Mouse (Mus musculus) hindbrain, postnatal 0 days (tissue): ENCODE measurements around the gene Apob. TPM values are rescaled to one million over a fixed set of nuclear protein-coding genes. Genes with fewer than 3 reads are reported as not detected.

Experiments
- ATAC-seq: fragments of 200-750 bp; cut with Nextera tagmentation; 2 replicates; pipeline ENCODE4 v1.8.0; 2017; ENCODE audit warnings: mild to moderate bottlenecking, moderate TSS enrichment, moderate library complexity
- DNase-seq: peaks from one replicate; pipeline ENCODE4 v3.0.0-alpha.2; 2015; ENCODE audit warnings: low spot score
- H3K27ac ChIP-seq: fragments of 300-500 bp; sonication (generic); 2 replicates; pipeline ENCODE4 v1.5.1; 2014; ENCODE audit warnings: mild to moderate bottlenecking
- H3K27me3 ChIP-seq: fragments of 300-500 bp; sonication (generic); 2 replicates; pipeline ENCODE4 v1.6.1; 2014; ENCODE audit warnings: low read length, mixed read lengths; ENCODE audit not compliant: insufficient read depth
- H3K36me3 ChIP-seq: fragments of 300-500 bp; sonication (generic); 2 replicates; pipeline ENCODE4 v1.6.1; 2014; ENCODE audit warnings: low read length, mixed read lengths; ENCODE audit not compliant: insufficient read depth
- H3K4me1 ChIP-seq: fragments of 300-500 bp; sonication (generic); 2 replicates; pipeline ENCODE4 v1.6.1; 2014; ENCODE audit warnings: antibody characterized with exemption, low read length, mixed read lengths; ENCODE audit not compliant: insufficient read depth
- H3K4me2 ChIP-seq: fragments of 300-500 bp; sonication (generic); 2 replicates; pipeline ENCODE4 v1.6.1; 2014; ENCODE audit warnings: low read depth, mild to moderate bottlenecking, low read length, moderate library complexity, mixed read lengths
- H3K4me3 ChIP-seq: fragments of 300-500 bp; sonication (generic); 2 replicates; pipeline ENCODE4 v1.5.1; 2014; ENCODE audit warnings: low read length
- H3K9ac ChIP-seq: fragments of 300-500 bp; sonication (generic); replicated peaks from 2 replicates; pipeline ENCODE4 v1.6.1; 2014; ENCODE audit warnings: mild to moderate bottlenecking, low read length, moderate library complexity, mixed read lengths
- H3K9me3 ChIP-seq: fragments of 300-500 bp; sonication (generic); 2 replicates; pipeline ENCODE4 v1.6.1; 2016; ENCODE audit warnings: low read length, mixed read lengths
- CTCF ChIP-seq: IDR thresholded peaks from 2 replicates; pipeline ENCODE4 v1.5.1; 2016; ENCODE audit warnings: antibody characterized with exemption, control low read depth, low read depth
- WGBS: fragments of 180-500 bp; shearing (Covaris S2); extraction: QIAGEN DNeasy Blood & Tissue Kit; methylation state at CpG from one replicate; pipeline ENCODE4 v1.1.7; 2014; 5-methylcytosine and 5-hydroxymethylcytosine counted together
- polyA plus RNA-seq: library from polyadenylated mRNA; unstranded; fragments of >200 nt; fragmentation: Nextera tagmentation; extraction: Ambion mirVana; gene quantifications from 2 replicates; pipeline ENCODE4 v1.2.1, GENCODE M21; 2015
- total RNA-seq: library from RNA; depleted of rRNA; stranded (reverse); fragments of >200 nt; gene quantifications from 2 replicates; pipeline ENCODE4 v1.2.3, GENCODE M21; 2014

Apob gene
- total and polyA plus RNA-seq, 2 experiments from 2014 or later: 0.16 TPM; not detected in 1

- ATAC-seq (0 out of 2 replicates have a peak, but pooled peaks have one; percentile 24), DNase-seq (no peak)
- Histone ChIP-seq H3K9ac (no peak overlapping the region), H3K9me3 (no peaks in the 10 kb centered on the region), H3K4me2 (no peak overlapping the region), H3K27ac (no peak overlapping the region), H3K36me3 (no peaks in the 10 kb centered on the region), H3K4me3 (no peak overlapping the region), H3K4me1 (0 out of 2 replicates have a peak, but pooled peaks cover 3% of the 10 kb centered on the region), H3K27me3 (no peaks in the 10 kb centered on the region)
- 18% methylated on average over 4 of the region's 4 CpGs for WGBS
- TF ChIP-seq CTCF: no peak
Observed at GRCm38 (mm10) chr12:8032359-8032755, 54.9 kb downstream of the Apob start.

GRCm38 (mm10) chr12:8038081-8038730 is 60.8 kb downstream of the Apob start:
- Histone ChIP-seq H3K4me2 (no peak overlapping the region), H3K9ac (no peak overlapping the region), H3K4me3 (no peak overlapping the region), H3K9me3 (no peaks in the 10 kb centered on the region), H3K27me3 (no peaks in the 10 kb centered on the region), H3K27ac (no peak overlapping the region), H3K4me1 (no peaks in the 10 kb centered on the region), H3K36me3 (no peaks in the 10 kb centered on the region)
- TF ChIP-seq CTCF: no peak
- no peak for ATAC-seq
- WGBS: 82% methylated on average over 3 of the region's 3 CpGs
- DNase-seq: no peak

GRCm38 (mm10) chr12:8042626-8043394 is 65.4 kb downstream of the Apob start:
- Histone ChIP-seq H3K4me2 (no peak overlapping the region), H3K4me1 (no peaks in the 10 kb centered on the region), H3K9ac (no peak overlapping the region), H3K9me3 (no peaks in the 10 kb centered on the region), H3K36me3 (no peaks in the 10 kb centered on the region), H3K4me3 (no peak overlapping the region), H3K27me3 (no peaks in the 10 kb centered on the region), H3K27ac (no peak overlapping the region)
- no peak for TF ChIP-seq CTCF
- ATAC-seq: no peak
- WGBS: 70% methylated on average over 7 of the region's 7 CpGs
- DNase-seq: no peak

- Histone ChIP-seq H3K4me3 (no peak overlapping the region), H3K4me2 (no peak overlapping the region), H3K27ac (no peak overlapping the region), H3K9ac (no peak overlapping the region), H3K9me3 (no peaks in the 10 kb centered on the region), H3K27me3 (no peaks in the 10 kb centered on the region), H3K36me3 (no peaks in the 10 kb centered on the region), H3K4me1 (no peaks in the 10 kb centered on the region)
- TF ChIP-seq CTCF: no peak
- 94% methylated on average over 2 of the region's 2 CpGs for WGBS
- DNase-seq (no peak), ATAC-seq (no peak)
Observed at GRCm38 (mm10) chr12:8047046-8047445, 69.6 kb downstream of the Apob start.

GRCm38 (mm10) chr12:8047789-8048309 is 70.4 kb downstream of the Apob start:
- H3K27me3 ChIP-seq: no peaks in the 10 kb centered on the region
- no peak overlapping the region for H3K27ac ChIP-seq
- no peaks in the 10 kb centered on the region for H3K4me1 ChIP-seq
- no peaks in the 10 kb centered on the region for H3K9me3 ChIP-seq
- TF ChIP-seq CTCF: no peak
- no peaks in the 10 kb centered on the region for H3K36me3 ChIP-seq
- ATAC-seq (no peak), DNase-seq (no peak)
- WGBS: 59% methylated on average over 1 of the region's 1 CpGs
- H3K4me2 ChIP-seq: no peak overlapping the region
- H3K9ac ChIP-seq: no peak overlapping the region
- H3K4me3 ChIP-seq: no peak overlapping the region

GRCm38 (mm10) chr12:8056001-8056640 is 78.7 kb downstream of the Apob start:
- no peaks in the 10 kb centered on the region for H3K4me1 ChIP-seq
- H3K27ac ChIP-seq: no peak overlapping the region
- no peak overlapping the region for H3K4me3 ChIP-seq
- ATAC-seq: no peak
- no peak overlapping the region for H3K9ac ChIP-seq
- WGBS: 78% methylated on average over 8 of the region's 8 CpGs
- H3K4me2 ChIP-seq: no peak overlapping the region
- no peaks in the 10 kb centered on the region for H3K9me3 ChIP-seq
- TF ChIP-seq CTCF: no peak
- no peak for DNase-seq
- H3K27me3 ChIP-seq: no peaks in the 10 kb centered on the region
- H3K36me3 ChIP-seq: no peaks in the 10 kb centered on the region
